Mouse (Mus musculus): Measurements from ENCODE around the gene Ttl. TPM values are rescaled to one million over a fixed set of nuclear protein-coding genes. Genes with fewer than 3 reads are reported as not detected.

Gene Ttl
- polyA plus RNA-seq, 1 experiment: 30.4 TPM

DNA sequence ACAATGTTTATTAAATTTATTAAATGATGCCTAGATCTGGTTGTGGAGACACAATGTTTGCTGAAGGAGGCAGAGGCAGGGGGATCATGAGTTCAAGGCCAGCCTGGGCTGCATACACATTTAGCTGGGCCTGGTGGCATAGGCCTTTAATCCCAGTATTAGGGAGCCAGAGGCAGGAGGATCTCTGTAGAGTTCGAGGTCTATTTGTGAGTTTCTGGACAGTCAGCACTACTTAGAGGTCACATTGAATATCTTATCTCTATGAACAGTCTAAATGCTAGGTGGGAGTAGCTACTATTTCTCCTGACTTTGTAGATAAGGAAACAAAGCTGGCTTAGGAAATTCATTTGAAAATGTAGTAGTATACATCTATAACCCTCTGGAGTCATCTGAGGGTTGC, 21.8 kb downstream of the Ttl start:
- TF ChIP-seq POLR2A (IDR thresholded peaks at IDR 0.05; ENCODE audit: borderline replicate concordance, extremely low read depth, insufficient read depth, insufficient read length, poor library complexity, severe bottlenecking) (no peak), CTCF (IDR thresholded peaks at IDR 0.05; ENCODE audit: borderline replicate concordance, extremely low read depth, insufficient read depth, insufficient read length) (no peak)
- no peak for DNase-seq (ENCODE audit: low read depth)

DNA sequence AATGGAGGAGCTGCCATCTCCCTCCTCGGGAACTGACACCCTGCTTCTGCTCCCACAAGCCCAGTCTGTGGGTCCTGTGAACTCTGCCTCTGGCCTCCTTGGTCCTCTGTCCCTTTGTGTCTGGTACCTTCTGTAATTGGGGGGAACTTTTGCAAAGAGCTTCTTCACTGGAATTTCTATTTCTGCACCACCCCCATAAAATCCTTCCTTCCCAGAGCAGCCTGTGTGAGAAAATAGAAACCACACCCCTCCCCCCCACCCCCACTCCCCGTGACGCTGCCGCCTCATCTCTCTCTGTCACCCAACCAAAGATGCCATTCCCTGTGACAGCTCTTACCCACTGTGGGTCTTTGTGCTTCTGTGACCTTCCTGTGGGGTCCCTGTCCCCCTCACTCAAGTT, 24.6 kb downstream of the Ttl start:
- TF ChIP-seq POLR2A (IDR thresholded peaks at IDR 0.05; ENCODE audit: borderline replicate concordance, extremely low read depth, insufficient read depth, insufficient read length, poor library complexity, severe bottlenecking) (no peak), CTCF (IDR thresholded peaks at IDR 0.05; ENCODE audit: borderline replicate concordance, extremely low read depth, insufficient read depth, insufficient read length) (no peak)
- DNase-seq (ENCODE audit: low read depth): no peak

DNA sequence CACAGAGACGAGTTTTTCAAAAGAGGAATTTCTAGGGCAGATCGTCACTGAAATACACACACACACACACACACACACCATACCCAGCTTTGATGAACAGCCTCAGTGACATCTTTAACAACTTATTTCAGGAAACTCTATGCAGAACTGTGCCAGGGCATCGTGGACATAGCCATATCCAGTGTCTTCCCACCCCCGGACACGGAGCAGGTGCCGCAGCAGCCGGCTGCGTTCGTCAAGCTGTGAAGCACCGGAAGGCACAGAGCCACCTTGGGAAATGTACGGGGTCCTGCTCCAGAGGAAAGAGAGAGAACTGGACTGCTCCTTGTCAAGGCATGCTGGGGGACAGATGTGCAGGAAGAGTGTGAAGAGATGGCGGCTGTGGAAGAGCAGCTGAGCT, 27.1 kb downstream of the Ttl start:
- TF ChIP-seq CTCF (IDR thresholded peaks at IDR 0.05; ENCODE audit: borderline replicate concordance, extremely low read depth, insufficient read depth, insufficient read length) (no peak), POLR2A (IDR thresholded peaks at IDR 0.05; ENCODE audit: borderline replicate concordance, extremely low read depth, insufficient read depth, insufficient read length, poor library complexity, severe bottlenecking) (no peak)

DNA sequence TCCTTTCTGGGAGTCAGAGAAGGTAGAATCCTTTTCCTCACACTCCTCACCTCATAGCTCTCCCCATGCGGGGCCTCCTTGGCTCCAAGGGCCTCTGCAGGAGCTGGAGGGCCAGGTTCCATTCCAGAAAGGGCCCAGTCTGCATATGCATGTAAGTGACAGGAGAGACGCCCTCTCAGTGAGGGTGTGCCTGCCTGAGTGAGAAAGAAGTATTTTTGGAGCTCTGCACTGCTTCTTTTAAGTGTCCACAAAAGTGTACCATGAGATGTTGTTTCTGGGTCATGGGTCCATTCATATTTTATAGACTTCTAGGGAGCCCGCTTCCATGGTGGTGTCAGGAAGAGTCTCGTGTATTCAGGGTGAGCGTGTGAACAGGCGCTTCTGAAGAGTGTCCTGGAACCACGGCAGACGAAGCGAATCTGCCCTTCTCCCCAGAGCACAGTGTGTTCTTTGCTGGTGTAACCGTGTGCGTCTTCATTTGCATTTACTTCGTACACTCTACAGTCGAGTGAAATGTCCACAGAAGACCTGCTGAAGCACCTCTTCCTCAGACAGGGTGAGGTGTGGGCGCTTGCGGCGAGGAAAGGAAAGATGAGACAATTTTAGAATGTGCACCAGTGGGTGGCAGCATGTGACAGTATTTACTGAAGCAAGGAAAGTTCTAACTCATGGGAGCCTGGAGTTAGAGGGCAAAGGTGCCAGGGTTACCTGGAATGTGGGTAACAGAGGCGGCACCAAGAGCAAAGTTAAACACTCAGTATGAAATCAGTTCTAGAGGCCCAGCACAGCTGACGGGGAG, 28.4 kb downstream of the Ttl start:
- TF ChIP-seq CTCF (IDR thresholded peaks at IDR 0.05; ENCODE audit: borderline replicate concordance, extremely low read depth, insufficient read depth, insufficient read length) (no peak), POLR2A (IDR thresholded peaks at IDR 0.05; ENCODE audit: borderline replicate concordance, extremely low read depth, insufficient read depth, insufficient read length, poor library complexity, severe bottlenecking) (no peak)
- DNase-seq (ENCODE audit: low read depth): no peak

More for the DNA sequence above, 27.1 kb downstream of the Ttl start:
- no peak for DNase-seq (ENCODE audit: low read depth)

DNA sequence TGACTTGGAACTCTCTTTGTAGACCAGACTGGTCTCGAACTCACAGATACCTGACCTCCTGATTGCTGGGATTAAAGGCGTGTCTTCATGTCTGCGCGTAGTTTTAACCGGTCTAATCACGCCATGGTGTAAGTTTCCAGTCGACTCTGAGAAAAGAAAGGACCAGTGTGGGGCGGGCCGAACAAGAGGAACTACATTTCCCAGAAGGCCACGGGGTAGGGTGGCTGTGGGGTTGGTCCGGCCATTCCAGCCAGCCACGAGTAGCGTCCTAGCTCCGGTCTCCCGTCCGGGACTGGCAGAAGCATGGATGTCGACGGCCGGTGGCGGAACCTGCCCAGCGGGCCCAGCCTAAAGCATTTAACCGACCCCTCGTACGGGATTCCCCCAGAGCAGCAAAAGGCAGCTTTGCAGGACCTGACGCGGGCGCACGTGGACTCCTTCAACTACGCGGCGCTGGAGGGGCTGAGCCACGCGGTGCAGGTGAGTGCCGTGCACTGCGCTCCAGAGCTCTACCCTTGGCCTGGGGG, 35.1 kb downstream of the Ttl start, which contains the start of gene Polr1b:
Gene Polr1b (plus strand): TSS at position 212 of the 527 bp plus-strand sequence.
- TF ChIP-seq POLR2A (IDR thresholded peaks at IDR 0.05; ENCODE audit: borderline replicate concordance, extremely low read depth, insufficient read depth, insufficient read length, poor library complexity, severe bottlenecking) (peak; percentile 38; the same call in 1 of the 2 replicates), CTCF (IDR thresholded peaks at IDR 0.05; ENCODE audit: borderline replicate concordance, extremely low read depth, insufficient read depth, insufficient read length) (no peak)
- peak; percentile 97 for DNase-seq (ENCODE audit: low read depth)

DNA sequence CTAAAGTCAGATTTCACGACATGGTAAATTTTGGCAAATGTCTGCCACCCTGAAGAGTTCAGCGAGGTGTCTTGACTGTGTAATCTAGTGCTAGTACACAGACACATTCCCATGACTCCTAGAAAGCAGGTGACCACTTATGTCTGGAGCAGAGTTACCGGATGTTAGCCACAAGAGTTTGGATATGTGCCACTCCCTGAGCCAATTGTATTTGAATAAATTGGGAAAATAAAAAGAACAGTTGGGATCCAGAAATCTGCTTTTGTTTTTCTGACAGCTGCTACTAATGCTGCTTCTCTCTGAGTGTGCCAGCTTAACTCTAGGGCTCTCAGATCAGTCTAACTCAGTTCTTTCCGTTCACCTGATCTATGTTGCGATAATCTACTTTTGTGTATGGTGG, 47.2 kb downstream of the Ttl start:
- no peak for DNase-seq (ENCODE audit: low read depth)
- no peak for TF ChIP-seq POLR2A (IDR thresholded peaks at IDR 0.05; ENCODE audit: borderline replicate concordance, extremely low read depth, insufficient read depth, insufficient read length, poor library complexity, severe bottlenecking)
- TF ChIP-seq CTCF (IDR thresholded peaks at IDR 0.05; ENCODE audit: borderline replicate concordance, extremely low read depth, insufficient read depth, insufficient read length): no peak

DNA sequence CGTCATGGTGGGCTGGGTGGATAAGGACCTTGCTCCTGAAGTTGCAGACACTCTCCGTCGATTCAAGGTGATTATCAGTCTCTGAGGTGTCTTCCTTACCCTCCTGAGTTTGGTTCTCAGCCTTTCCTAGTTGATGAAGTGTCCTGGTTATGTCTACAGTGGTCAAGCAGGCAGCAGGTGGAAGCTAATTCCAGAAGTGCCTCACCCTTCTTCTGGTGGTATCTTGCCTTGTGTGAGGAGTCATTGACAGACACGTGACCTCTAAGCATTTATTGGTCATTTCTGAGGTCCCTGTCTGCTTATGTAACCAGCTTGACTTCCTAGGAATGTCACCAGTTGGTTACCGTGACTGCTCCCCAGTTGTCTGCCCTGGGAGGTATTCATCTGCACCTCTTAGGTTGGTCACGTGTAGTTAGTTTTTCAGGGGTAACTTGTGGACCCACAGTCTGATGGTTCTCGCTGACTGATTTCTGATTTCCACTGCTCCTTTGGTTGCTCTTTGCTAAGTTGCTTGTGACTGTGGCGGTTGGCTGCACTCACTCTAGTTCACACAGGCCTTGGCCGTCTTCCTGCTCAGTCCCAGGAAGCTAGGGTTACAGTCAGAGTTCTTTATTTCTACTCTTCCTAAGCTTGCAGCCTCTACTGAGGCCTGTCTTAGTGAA, 50.1 kb downstream of the Ttl start:
- TF ChIP-seq CTCF (IDR thresholded peaks at IDR 0.05; ENCODE audit: borderline replicate concordance, extremely low read depth, insufficient read depth, insufficient read length): no peak
- no peak for TF ChIP-seq POLR2A (IDR thresholded peaks at IDR 0.05; ENCODE audit: borderline replicate concordance, extremely low read depth, insufficient read depth, insufficient read length, poor library complexity, severe bottlenecking)
- DNase-seq (ENCODE audit: low read depth): no peak

DNA sequence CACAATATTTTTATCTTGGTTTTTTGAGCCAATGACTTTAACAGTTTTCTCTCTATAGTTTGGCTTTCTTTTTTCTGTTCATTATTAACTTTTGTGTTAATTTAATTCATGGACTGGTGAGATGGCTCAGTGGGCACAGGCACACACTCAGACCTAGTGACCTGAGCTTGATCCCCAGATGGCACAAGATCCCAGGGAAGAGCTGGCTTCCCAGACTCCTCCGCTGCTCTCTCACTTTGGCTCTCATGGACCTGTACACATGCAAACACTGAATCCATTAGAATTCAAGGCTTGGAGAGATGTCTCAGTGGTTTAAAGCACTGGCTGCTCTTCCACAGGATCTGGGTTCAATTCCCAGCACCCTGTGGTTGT, 50.6 kb downstream of the Ttl start:
- no peak for DNase-seq (ENCODE audit: low read depth)

DNA sequence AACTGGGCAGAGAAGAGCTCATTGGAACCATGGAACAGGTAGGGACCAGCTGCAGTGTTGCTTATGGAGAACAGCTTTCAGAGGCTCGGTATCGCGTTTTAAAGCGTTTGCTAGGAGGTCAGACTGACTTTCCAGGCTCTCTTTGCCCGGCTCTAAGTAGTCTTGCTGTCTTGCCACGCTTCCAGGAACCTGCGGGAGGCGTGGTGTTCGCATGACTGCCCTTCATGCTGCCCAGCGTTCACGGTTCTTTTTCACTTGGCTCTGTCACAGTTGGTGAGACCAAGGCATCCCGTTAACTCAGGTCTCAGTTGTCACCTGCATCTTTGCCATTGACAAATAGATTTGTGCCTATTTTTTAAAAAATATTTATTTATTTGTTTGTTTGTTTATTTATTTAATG, 52.3 kb downstream of the Ttl start:
- DNase-seq (ENCODE audit: low read depth): no peak
- TF ChIP-seq POLR2A (IDR thresholded peaks at IDR 0.05; ENCODE audit: borderline replicate concordance, extremely low read depth, insufficient read depth, insufficient read length, poor library complexity, severe bottlenecking) (no peak), CTCF (IDR thresholded peaks at IDR 0.05; ENCODE audit: borderline replicate concordance, extremely low read depth, insufficient read depth, insufficient read length) (no peak)

More for the DNA sequence above, 50.6 kb downstream of the Ttl start:
- TF ChIP-seq POLR2A (IDR thresholded peaks at IDR 0.05; ENCODE audit: borderline replicate concordance, extremely low read depth, insufficient read depth, insufficient read length, poor library complexity, severe bottlenecking) (no peak), CTCF (IDR thresholded peaks at IDR 0.05; ENCODE audit: borderline replicate concordance, extremely low read depth, insufficient read depth, insufficient read length) (no peak)

DNA sequence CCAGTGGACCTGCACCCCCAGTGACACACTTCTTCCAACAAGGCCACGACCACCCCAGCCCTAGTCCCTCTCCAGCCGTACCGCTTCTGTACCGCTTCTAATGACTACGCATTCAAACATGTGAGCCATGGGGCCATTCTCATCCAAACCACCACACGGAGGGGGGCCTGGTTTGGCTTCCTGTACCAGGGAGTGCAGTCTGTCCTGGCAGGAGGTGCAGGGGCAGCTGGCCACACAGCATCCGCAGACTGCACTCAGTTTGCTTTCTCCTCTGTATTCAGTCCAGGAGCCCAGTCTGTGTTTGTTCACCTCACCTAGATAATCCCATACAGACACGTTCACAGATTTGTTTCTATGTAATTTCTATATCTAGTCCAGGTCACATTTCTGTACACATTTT, 56.2 kb downstream of the Ttl start:
- TF ChIP-seq CTCF (IDR thresholded peaks at IDR 0.05; ENCODE audit: borderline replicate concordance, extremely low read depth, insufficient read depth, insufficient read length) (no peak), POLR2A (IDR thresholded peaks at IDR 0.05; ENCODE audit: borderline replicate concordance, extremely low read depth, insufficient read depth, insufficient read length, poor library complexity, severe bottlenecking) (no peak)
- no peak for DNase-seq (ENCODE audit: low read depth)

DNA sequence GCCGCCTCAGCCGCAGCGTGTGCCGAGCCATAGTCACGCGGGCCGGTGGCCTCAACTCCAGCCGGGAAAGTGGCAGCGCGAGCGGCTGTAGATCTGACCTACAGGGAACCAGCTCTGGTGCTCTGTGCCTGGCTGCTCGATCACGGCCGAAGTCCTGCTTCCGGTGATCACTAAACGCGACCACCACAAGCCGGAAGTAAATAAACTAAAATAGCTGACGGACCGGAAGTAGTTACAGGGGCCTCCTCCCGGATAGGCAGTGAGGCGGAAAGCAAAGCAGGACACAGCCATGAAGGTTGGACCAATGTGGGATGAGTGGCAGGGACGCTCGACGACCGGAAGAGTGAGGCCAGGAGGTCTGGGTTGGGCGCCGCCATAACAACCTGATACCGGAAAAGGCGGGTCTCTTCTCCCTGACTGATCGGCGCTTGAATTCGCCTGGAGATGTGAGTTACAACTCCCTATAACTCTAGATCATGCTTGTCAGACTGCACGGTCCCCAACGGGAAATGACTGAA, 63.7 kb downstream of the Ttl start, which contains the start of gene Chchd5:
Gene Chchd5 (plus strand): TSS at position 289 of the 518 bp plus-strand sequence.
- TF ChIP-seq CTCF (IDR thresholded peaks at IDR 0.05; ENCODE audit: borderline replicate concordance, extremely low read depth, insufficient read depth, insufficient read length): no peak
- peak; percentile 69; the same call in 1 of the 2 replicates for TF ChIP-seq POLR2A (IDR thresholded peaks at IDR 0.05; ENCODE audit: borderline replicate concordance, extremely low read depth, insufficient read depth, insufficient read length, poor library complexity, severe bottlenecking)
- peak; percentile 99 for DNase-seq (ENCODE audit: low read depth)
